Comparison of ENCODE assay signal across 13 mouse cellular contexts in genomic region chr19:41088491-41088890, GRCm38 (mm10). TPM values are rescaled to one million over a fixed set of nuclear protein-coding genes. Genes with fewer than 3 reads are reported as not detected.
DNase-seq lines count a peak whose midpoint lies in the region; ATAC-seq and TF ChIP-seq lines count a peak whose summit lies in the region.
"Had no signal": no experiment of that assay in that cellular context is flagged by ENCODE, and none has a peak within 500 bp of the region (broad histone marks: within the 10 kb centered on the region; RNA-seq: fewer than 3 reads in every experiment).

No protein-coding gene starts in this region.

- no peak overlapping the region for H3K27ac ChIP-seq in heart, postnatal 0 days (ENCODE audit: low read depth)
- H3K27ac ChIP-seq in heart, embryonic 11.5 days (ENCODE audit: low read depth, low read length) = no peak overlapping the region
- H3K27ac ChIP-seq in stomach, embryonic 15.5 days = no peak overlapping the region
- no peak overlapping the region for H3K27ac ChIP-seq in stomach, postnatal 0 days (replicated peaks)
- no peak overlapping the region for H3K27ac ChIP-seq in limb, embryonic 13.5 days
- H3K27ac ChIP-seq: limb, embryonic 15.5 days had no signal

- H3K4me1 ChIP-seq in heart, postnatal 0 days (ENCODE audit: control insufficient read depth, insufficient read depth) = no peaks in the 10 kb centered on the region
- no peaks in the 10 kb centered on the region for H3K4me1 ChIP-seq in heart, embryonic 11.5 days (ENCODE audit: control insufficient read depth, insufficient read depth, low read length)
- no peaks in the 10 kb centered on the region for H3K4me1 ChIP-seq in stomach, embryonic 15.5 days
- H3K4me1 ChIP-seq in stomach, postnatal 0 days (replicated peaks; ENCODE audit: control insufficient read depth, insufficient read depth) = no peaks in the 10 kb centered on the region
- 0 out of 2 replicates have a peak, but pooled peaks cover 3% of the 10 kb centered on the region for H3K4me1 ChIP-seq in limb, embryonic 13.5 days
- H3K4me1 ChIP-seq: limb, embryonic 15.5 days had no signal

- 35% methylated on average over 18 of the region's 18 CpGs for WGBS in heart, postnatal 0 days
- 41% methylated on average over 18 of the region's 18 CpGs for WGBS in heart, embryonic 11.5 days (ENCODE audit: insufficient replicate concordance)
- 39% methylated on average over 18 of the region's 18 CpGs for WGBS in stomach, embryonic 15.5 days
- 35% methylated on average over 18 of the region's 18 CpGs for WGBS in stomach, postnatal 0 days
- WGBS in limb, embryonic 13.5 days = 45% methylated on average over 18 of the region's 18 CpGs

- H3K27me3 ChIP-seq in heart, postnatal 0 days (ENCODE audit: control insufficient read depth, insufficient read depth, low read length) = peaks cover 16% of the 10 kb centered on the region; the same call in 1 of the 2 replicates
- peaks cover 6% of the 10 kb centered on the region for H3K27me3 ChIP-seq in heart, embryonic 11.5 days (ENCODE audit: control insufficient read depth, insufficient read depth, low read length)
- no peaks in the 10 kb centered on the region for H3K27me3 ChIP-seq in stomach, embryonic 15.5 days (replicated peaks)
- H3K27me3 ChIP-seq in stomach, postnatal 0 days (ENCODE audit: control insufficient read depth, insufficient read depth, low read length) = no peaks in the 10 kb centered on the region
- H3K27me3 ChIP-seq in limb, embryonic 13.5 days = peaks cover 25% of the 10 kb centered on the region

- no peak overlapping the region for H3K9ac ChIP-seq in heart, postnatal 0 days (replicated peaks; ENCODE audit: low read depth, low read length)
- H3K9ac ChIP-seq in heart, embryonic 11.5 days (ENCODE audit: low read depth, low read length) = no peak overlapping the region
- no peak overlapping the region for H3K9ac ChIP-seq in stomach, embryonic 15.5 days
- H3K9ac ChIP-seq in stomach, postnatal 0 days (ENCODE audit: low read length) = no peak overlapping the region
- H3K9ac ChIP-seq in limb, embryonic 13.5 days = no peak overlapping the region
- H3K9ac ChIP-seq: limb, embryonic 15.5 days had no signal

- no peak for TF ChIP-seq CTCF in heart, postnatal 0 days (IDR thresholded peaks at IDR 0.05; ENCODE audit: low read depth)
- no peak for TF ChIP-seq CTCF in stomach, postnatal 0 days (IDR thresholded peaks at IDR 0.05; ENCODE audit: low read depth)

- no peak for ATAC-seq in heart, postnatal 0 days (ENCODE audit: insufficient read depth, low read depth)
- ATAC-seq in heart, embryonic 11.5 days (replicated peaks; ENCODE audit: insufficient number of reproducible peaks, low FRiP score, low TSS enrichment) = no peak
- ATAC-seq in stomach, embryonic 15.5 days (ENCODE audit: insufficient read depth, low FRiP score, low read depth) = no peak
- ATAC-seq in stomach, postnatal 0 days (ENCODE audit: low FRiP score, low TSS enrichment) = no peak
- ATAC-seq in limb, embryonic 13.5 days (ENCODE audit: low FRiP score, low read depth) = no peak

- no peaks in the 10 kb centered on the region for H3K36me3 ChIP-seq in heart, postnatal 0 days (replicated peaks; ENCODE audit: control insufficient read depth, insufficient read depth, low read length)
- H3K36me3 ChIP-seq in heart, embryonic 11.5 days (ENCODE audit: control insufficient read depth, insufficient read depth, low read length) = no peaks in the 10 kb centered on the region
- no peaks in the 10 kb centered on the region for H3K36me3 ChIP-seq in stomach, embryonic 15.5 days
- H3K36me3 ChIP-seq in stomach, postnatal 0 days (ENCODE audit: control insufficient read depth, insufficient read depth, low read length) = no peaks in the 10 kb centered on the region
- H3K36me3 ChIP-seq in limb, embryonic 13.5 days = no peaks in the 10 kb centered on the region
- H3K36me3 ChIP-seq: limb, embryonic 15.5 days had no signal

- no peak for DNase-seq in heart, postnatal 0 days (ENCODE audit: low spot score)
- DNase-seq in stomach, postnatal 0 days (ENCODE audit: low spot score) = no peak
- no peak for DNase-seq in natural killer cell, adult 2 months (ENCODE audit: low spot score in 2 of 2)
- DNase-seq in adrenal gland, postnatal 25 days = no peak
- no peak for DNase-seq in embryo, embryonic 11 days
- DNase-seq: gastrocnemius, postnatal 25 days; kidney, postnatal 10 days had no signal

- TF ChIP-seq EP300 in heart, postnatal 0 days (IDR thresholded peaks at IDR 0.05; ENCODE audit: low read depth) = no peak
- no peak for TF ChIP-seq EP300 in stomach, postnatal 0 days (optimal IDR thresholded peaks at IDR 0.05)

- no peaks in the 10 kb centered on the region for H3K9me3 ChIP-seq in heart, postnatal 0 days (replicated peaks; ENCODE audit: control insufficient read depth, low read length)
- no peaks in the 10 kb centered on the region for H3K9me3 ChIP-seq in heart, embryonic 11.5 days (replicated peaks; ENCODE audit: control insufficient read depth, low read length)
- H3K9me3 ChIP-seq in stomach, embryonic 15.5 days = no peaks in the 10 kb centered on the region
- H3K9me3 ChIP-seq in stomach, postnatal 0 days (ENCODE audit: control insufficient read depth, low read length) = no peaks in the 10 kb centered on the region
- H3K9me3 ChIP-seq in limb, embryonic 13.5 days = no peaks in the 10 kb centered on the region
- H3K9me3 ChIP-seq: limb, embryonic 15.5 days had no signal

- H3K4me2 ChIP-seq in heart, postnatal 0 days (ENCODE audit: low read depth, low read length) = peak overlapping the region; percentile 25; the same call in 1 of the 2 replicates
- no peak overlapping the region; the same call in 1 of the 2 replicates for H3K4me2 ChIP-seq in heart, embryonic 11.5 days
- H3K4me2 ChIP-seq in stomach, embryonic 15.5 days = 0 out of 2 replicates have a peak overlapping the region, but pooled peaks have one; percentile 19
- no peak overlapping the region for H3K4me2 ChIP-seq in stomach, postnatal 0 days (replicated peaks; ENCODE audit: low read depth)
- peak overlapping the region; percentile 38 for H3K4me2 ChIP-seq in limb, embryonic 13.5 days (replicated peaks)
- H3K4me2 ChIP-seq: limb, embryonic 15.5 days had no signal

- H3K4me3 ChIP-seq in heart, postnatal 0 days (ENCODE audit: low read depth, low read length) = no peak overlapping the region
- no peak overlapping the region for H3K4me3 ChIP-seq in heart, embryonic 11.5 days (ENCODE audit: low read depth, low read length)
- no peak overlapping the region for H3K4me3 ChIP-seq in stomach, embryonic 15.5 days (replicated peaks)
- no peak overlapping the region for H3K4me3 ChIP-seq in stomach, postnatal 0 days (ENCODE audit: low read depth, low read length)
- H3K4me3 ChIP-seq in limb, embryonic 13.5 days = no peak overlapping the region
- H3K4me3 ChIP-seq: limb, embryonic 15.5 days had no signal

RNA-seq across cellular contexts. Expression of gene Opalin, which starts 11.6 kb away (rescaled TPM):
- not detected in 2 replicates for total RNA-seq in heart, postnatal 0 days (2014; rRNA removed; ENCODE audit: low replicate concordance)
- not detected in 2 replicates for polyA plus RNA-seq in heart, postnatal 0 days (2015; fragmentation: Nextera tagmentation; extraction: Ambion mirVana)
- 0.21 TPM in 1 of 2 replicates, not detected in the other for polyA plus RNA-seq in heart, embryonic 11.5 days (2014; fragmentation: Nextera tagmentation; extraction: Ambion mirVana)
- polyA plus RNA-seq in stomach, embryonic 15.5 days (2015; fragmentation: Nextera tagmentation; extraction: Ambion mirVana) = not detected in 2 replicates
- polyA plus RNA-seq in stomach, postnatal 0 days (2015; fragmentation: Nextera tagmentation; extraction: Ambion mirVana) = not detected in 2 replicates
- polyA plus RNA-seq in limb, embryonic 13.5 days (2015; fragmentation: Nextera tagmentation; extraction: Ambion mirVana) = not detected in 2 replicates
- not detected in 2 replicates for total RNA-seq in adrenal gland, postnatal 25 days (2021)
- total RNA-seq: gastrocnemius, postnatal 25 days had no signal
- polyA plus RNA-seq: brain, embryonic 14.5 days; limb, embryonic 15.5 days; neural tube, embryonic 11.5 days had no signal

RNA-seq across cellular contexts. Expression of gene Dntt, which starts 59.4 kb away (rescaled TPM):
- not detected in 2 replicates for total RNA-seq in heart, postnatal 0 days (2014; rRNA removed; ENCODE audit: low replicate concordance)
- not detected in 2 replicates for polyA plus RNA-seq in heart, postnatal 0 days (2015; fragmentation: Nextera tagmentation; extraction: Ambion mirVana)
- polyA plus RNA-seq in heart, embryonic 11.5 days (2014; fragmentation: Nextera tagmentation; extraction: Ambion mirVana) = not detected in 2 replicates
- polyA plus RNA-seq in stomach, embryonic 15.5 days (2015; fragmentation: Nextera tagmentation; extraction: Ambion mirVana) = 0.06 TPM in 1 of 2 replicates, not detected in the other
- not detected in 2 replicates for polyA plus RNA-seq in stomach, postnatal 0 days (2015; fragmentation: Nextera tagmentation; extraction: Ambion mirVana)
- not detected in 2 replicates for polyA plus RNA-seq in limb, embryonic 13.5 days (2015; fragmentation: Nextera tagmentation; extraction: Ambion mirVana)
- total RNA-seq in adrenal gland, postnatal 25 days (2021) = not detected in 2 replicates
- polyA plus RNA-seq: limb, embryonic 15.5 days had no signal

Comparison
In these comparisons a context has a peak if more than half of its experiments do, and no peak if none do; other contexts are left out.
1. H3K4me2 ChIP-seq: peak in heart, postnatal 0 days (single experiment), stomach, embryonic 15.5 days (single experiment) and limb, embryonic 13.5 days (single experiment); none in heart, embryonic 11.5 days (single experiment) and stomach, postnatal 0 days (single experiment).